Mouse (Mus musculus) neural tube, embryonic 12.5 days (tissue): ENCODE measurements around the gene H1f0. TPM values are rescaled to one million over a fixed set of nuclear protein-coding genes. Genes with fewer than 3 reads are reported as not detected.
A peak's percentile ranks its signal among the peaks of the same experiment; 100 is the strongest.
"Not testable (repeated sequence)": the region's sequence is repeated elsewhere in the genome, so short reads cannot be mapped to it uniquely, and the experiment has no call there.

ENCODE experiments used
- ATAC-seq: fragments of 200-750 bp; cut with Nextera tagmentation; 2 replicates; pipeline ENCODE4 v1.8.0; 2017; ENCODE audit warnings: low read depth, mild to moderate bottlenecking, moderate TSS enrichment, moderate library complexity; ENCODE audit not compliant: low FRiP score
- H3K27ac ChIP-seq: fragments of 300-500 bp; sonication (generic); 2 replicates; pipeline ENCODE4 v1.5.1; 2016
- H3K27me3 ChIP-seq: fragments of 300-500 bp; sonication (generic); replicated peaks from 2 replicates; pipeline ENCODE4 v1.6.1; 2016; ENCODE audit warnings: mild to moderate bottlenecking
- H3K36me3 ChIP-seq: fragments of 300-500 bp; sonication (generic); 2 replicates; pipeline ENCODE4 v1.6.1; 2016; ENCODE audit warnings: mild to moderate bottlenecking
- H3K4me1 ChIP-seq: fragments of 300-500 bp; sonication (generic); 2 replicates; pipeline ENCODE4 v1.6.1; 2016
- H3K4me2 ChIP-seq: fragments of 300-500 bp; sonication (generic); replicated peaks from 2 replicates; pipeline ENCODE4 v1.6.1; 2016; ENCODE audit warnings: mild to moderate bottlenecking
- H3K4me3 ChIP-seq: fragments of 300-500 bp; sonication (generic); 2 replicates; pipeline ENCODE4 v1.5.1; 2016
- H3K9ac ChIP-seq: fragments of 300-500 bp; sonication (generic); 2 replicates; pipeline ENCODE4 v1.6.1; 2016; ENCODE audit warnings: mild to moderate bottlenecking
- H3K9me3 ChIP-seq: fragments of 300-500 bp; sonication (generic); 2 replicates; pipeline ENCODE4 v1.6.1; 2016; ENCODE audit warnings: mild to moderate bottlenecking
- WGBS: fragments of 180-500 bp; shearing (Covaris S2); methylation state at CpG from one replicate; pipeline ENCODE4 v1.1.7; 2016; 5-methylcytosine and 5-hydroxymethylcytosine counted together
- polyA plus RNA-seq: library from polyadenylated mRNA; unstranded; fragments of >200 nt; fragmentation: Nextera tagmentation; extraction: Ambion mirVana; gene quantifications from 2 replicates; pipeline ENCODE4 v1.2.1, GENCODE M21; 2016

H1f0 gene
- polyA plus RNA-seq, 1 experiment from 2014 or later = 487 TPM

GRCm38 (mm10) chr15:79007059-79007458, 21.2 kb upstream of the H1f0 start:
- WGBS = 91% methylated on average over 5 of the region's 5 CpGs

DNA sequence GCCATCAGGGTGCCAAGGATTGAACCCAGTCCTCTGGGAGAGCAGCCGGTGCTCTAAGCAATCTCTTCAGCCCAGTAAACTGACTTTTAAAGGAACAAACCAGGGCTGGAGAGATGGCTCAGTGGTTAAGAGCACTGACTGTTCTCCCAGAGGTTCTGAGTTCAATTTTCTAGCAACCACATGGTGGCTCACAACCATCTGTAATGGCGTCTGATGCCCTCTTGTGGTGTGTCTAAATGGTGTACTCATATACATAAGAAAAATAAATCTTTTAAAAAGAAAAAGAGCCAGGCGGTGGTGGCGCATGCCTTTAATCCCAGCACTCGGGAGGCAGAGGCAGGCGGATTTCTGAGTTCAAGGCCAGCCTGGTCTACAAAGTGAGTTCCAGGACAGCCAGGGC, 20.4 kb upstream of the H1f0 start:
- ATAC-seq = not testable (repeated sequence)

More at GRCm38 (mm10) chr15:79007059-79007458, 21.2 kb upstream of the H1f0 start:
- Histone ChIP-seq H3K27me3 (no peaks in the 10 kb centered on the region), H3K27ac (no peak overlapping the region), H3K4me2 (no peak overlapping the region), H3K4me1 (peaks cover 15% of the 10 kb centered on the region), H3K4me3 (no peak overlapping the region), H3K9me3 (no peaks in the 10 kb centered on the region), H3K36me3 (peaks cover 50% of the 10 kb centered on the region), H3K9ac (no peak overlapping the region)
- ATAC-seq = no peak

GRCm38 (mm10) chr15:79009734-79010133, 18.5 kb upstream of the H1f0 start:
- no peak for ATAC-seq
- H3K4me3 ChIP-seq = no peak overlapping the region
- WGBS = 72% methylated on average over 5 of the region's 5 CpGs
- no peak overlapping the region for H3K9ac ChIP-seq
- no peak overlapping the region; the same call in 1 of the 2 replicates for H3K27ac ChIP-seq
- no peak overlapping the region for H3K4me2 ChIP-seq
- H3K27me3 ChIP-seq = no peaks in the 10 kb centered on the region
- no peaks in the 10 kb centered on the region for H3K9me3 ChIP-seq
- peaks cover 26% of the 10 kb centered on the region for H3K4me1 ChIP-seq
- peaks cover 24% of the 10 kb centered on the region for H3K36me3 ChIP-seq

More for the DNA sequence above, 20.4 kb upstream of the H1f0 start:
- Histone ChIP-seq H3K36me3 (peaks cover 43% of the 10 kb centered on the region), H3K4me1 (peaks cover 17% of the 10 kb centered on the region)
- not testable (repeated sequence) for H3K27ac ChIP-seq, H3K9ac ChIP-seq, H3K27me3 ChIP-seq, H3K9me3 ChIP-seq, H3K4me2 ChIP-seq, H3K4me3 ChIP-seq
- WGBS = 89% methylated on average over 6 of the region's 6 CpGs

DNA sequence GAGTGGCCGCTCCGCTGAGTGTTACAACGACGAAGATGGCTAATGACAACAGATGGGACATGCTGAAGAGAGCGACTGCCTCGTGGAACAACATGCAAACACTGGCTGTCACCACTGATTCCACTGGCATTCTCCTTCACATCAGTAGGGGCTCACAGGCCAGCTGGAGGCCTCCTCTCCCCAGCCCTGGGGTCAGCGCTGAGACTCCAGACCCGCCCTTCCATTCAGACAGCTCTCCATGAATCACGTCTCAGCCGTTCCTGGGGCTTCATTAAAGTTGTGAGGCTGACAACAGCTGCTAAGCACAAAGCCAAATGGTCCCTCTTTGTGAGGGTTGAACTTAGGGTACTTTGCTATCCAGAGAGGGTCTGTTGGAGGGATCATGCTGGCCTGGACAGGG, 16.7 kb upstream of the H1f0 start:
- H3K4me2 ChIP-seq = 0 out of 2 replicates have a peak overlapping the region, but pooled peaks have one; percentile 2
- H3K9me3 ChIP-seq = no peaks in the 10 kb centered on the region
- peaks cover 8% of the 10 kb centered on the region for H3K36me3 ChIP-seq
- no peak overlapping the region for H3K9ac ChIP-seq
- ATAC-seq = no peak
- H3K27ac ChIP-seq = no peak overlapping the region
- no peak overlapping the region for H3K4me3 ChIP-seq
- no peaks in the 10 kb centered on the region for H3K27me3 ChIP-seq
- H3K4me1 ChIP-seq = peaks cover 26% of the 10 kb centered on the region
- 31% methylated on average over 10 of the region's 10 CpGs for WGBS

- peak; percentile 26; the same call in 1 of the 2 replicates for ATAC-seq
- Histone ChIP-seq H3K36me3 (no peaks in the 10 kb centered on the region), H3K4me1 (peaks cover 26% of the 10 kb centered on the region), H3K9me3 (no peaks in the 10 kb centered on the region), H3K4me3 (no peak overlapping the region), H3K27me3 (no peaks in the 10 kb centered on the region), H3K9ac (no peak overlapping the region), H3K27ac (no peak overlapping the region), H3K4me2 (no peak overlapping the region)
- 49% methylated on average over 7 of the region's 7 CpGs for WGBS
These were observed 14.9 kb upstream of the H1f0 start for GRCm38 (mm10) chr15:79013382-79013781.

DNA sequence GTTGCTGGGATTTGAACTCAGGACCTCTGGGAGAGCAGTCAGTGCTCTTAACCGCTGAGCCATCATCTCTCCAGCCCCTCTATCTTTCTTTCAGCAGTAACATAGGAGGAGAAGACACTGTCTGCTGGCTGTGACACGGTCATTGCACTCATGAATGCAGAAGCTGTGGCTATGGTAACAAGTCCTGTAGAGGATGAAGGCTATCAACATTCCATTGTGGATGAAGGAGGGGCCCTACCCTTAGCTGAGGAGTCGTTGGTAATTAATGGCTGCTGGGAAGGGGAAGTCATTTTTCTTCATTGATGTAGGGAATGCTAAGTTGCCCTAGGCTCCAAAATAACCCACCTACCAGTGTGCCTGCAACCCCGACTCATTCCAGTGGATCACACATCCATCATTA, 10.1 kb upstream of the H1f0 start:
- H3K27ac ChIP-seq = no peak overlapping the region
- 32% methylated on average over 4 of the region's 4 CpGs for WGBS
- no peak overlapping the region for H3K4me2 ChIP-seq
- H3K27me3 ChIP-seq = no peaks in the 10 kb centered on the region
- H3K9me3 ChIP-seq = no peaks in the 10 kb centered on the region
- H3K4me3 ChIP-seq = no peak overlapping the region
- no peaks in the 10 kb centered on the region for H3K36me3 ChIP-seq
- no peak for ATAC-seq
- H3K4me1 ChIP-seq = peaks cover 7% of the 10 kb centered on the region; the same call in 1 of the 2 replicates
- no peak overlapping the region for H3K9ac ChIP-seq

DNA sequence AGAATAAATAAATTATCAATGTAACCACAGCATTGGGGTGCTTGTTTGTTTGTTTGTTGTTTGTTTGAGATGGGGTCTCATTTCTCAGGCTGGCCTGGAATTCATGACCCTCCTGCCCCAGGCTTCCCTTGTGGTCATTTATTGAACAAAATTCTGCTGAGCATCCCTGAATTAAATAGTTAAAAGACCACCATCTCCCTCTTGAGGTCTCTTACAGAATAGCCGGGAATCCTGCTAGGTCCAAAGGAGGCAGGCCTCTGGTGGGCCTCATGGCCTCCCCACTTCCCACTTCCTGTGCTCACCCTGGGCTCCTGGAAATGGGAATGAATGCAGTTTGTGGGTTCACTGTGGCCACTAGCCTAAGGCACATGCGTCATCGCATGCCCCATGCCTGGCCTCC, 9.4 kb upstream of the H1f0 start:
- Histone ChIP-seq H3K4me3 (no peak overlapping the region), H3K27me3 (no peaks in the 10 kb centered on the region), H3K36me3 (no peaks in the 10 kb centered on the region), H3K9me3 (no peaks in the 10 kb centered on the region), H3K4me1 (peaks cover under 1% of the 10 kb centered on the region; the same call in 1 of the 2 replicates), H3K9ac (no peak overlapping the region), H3K27ac (no peak overlapping the region), H3K4me2 (no peak overlapping the region)
- no peak for ATAC-seq
- 64% methylated on average over 3 of the region's 3 CpGs for WGBS

DNA sequence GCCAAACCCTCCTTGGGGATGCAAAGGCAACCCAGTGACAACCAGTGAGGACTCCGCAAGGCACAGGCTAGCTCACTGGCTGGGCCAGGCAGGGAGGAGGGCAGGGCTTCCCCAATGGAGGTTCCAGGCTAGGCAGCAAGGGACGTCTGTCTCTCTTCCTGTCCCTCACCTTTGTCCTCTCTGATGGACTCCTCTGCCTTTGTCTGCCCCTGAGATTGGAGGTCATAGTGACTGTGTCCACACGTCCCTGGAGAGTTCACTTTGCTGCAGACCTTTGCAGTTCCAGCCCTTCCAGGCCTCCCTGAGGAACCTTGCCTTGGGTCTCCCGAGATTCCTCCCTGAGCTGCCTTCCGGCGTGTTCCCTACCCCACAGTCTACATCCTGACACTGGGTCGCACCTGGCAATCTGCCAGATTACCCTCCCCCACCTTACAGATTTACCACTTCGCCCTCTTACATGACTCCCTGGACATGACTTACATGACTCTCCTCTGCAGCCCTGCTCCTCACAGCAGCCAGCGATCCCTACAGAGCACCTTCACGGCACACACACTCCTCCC, 5.5 kb upstream of the H1f0 start:
- WGBS = 72% methylated on average over 10 of the region's 10 CpGs
- H3K27ac ChIP-seq = no peak overlapping the region
- H3K36me3 ChIP-seq = no peaks in the 10 kb centered on the region
- 0 out of 2 replicates have a peak overlapping the region, but pooled peaks have one; percentile 17 for H3K9ac ChIP-seq
- peaks cover 21% of the 10 kb centered on the region for H3K4me1 ChIP-seq
- no peak overlapping the region for H3K4me3 ChIP-seq
- H3K9me3 ChIP-seq = no peaks in the 10 kb centered on the region
- no peaks in the 10 kb centered on the region for H3K27me3 ChIP-seq
- no peak for ATAC-seq
- H3K4me2 ChIP-seq = no peak overlapping the region

DNA sequence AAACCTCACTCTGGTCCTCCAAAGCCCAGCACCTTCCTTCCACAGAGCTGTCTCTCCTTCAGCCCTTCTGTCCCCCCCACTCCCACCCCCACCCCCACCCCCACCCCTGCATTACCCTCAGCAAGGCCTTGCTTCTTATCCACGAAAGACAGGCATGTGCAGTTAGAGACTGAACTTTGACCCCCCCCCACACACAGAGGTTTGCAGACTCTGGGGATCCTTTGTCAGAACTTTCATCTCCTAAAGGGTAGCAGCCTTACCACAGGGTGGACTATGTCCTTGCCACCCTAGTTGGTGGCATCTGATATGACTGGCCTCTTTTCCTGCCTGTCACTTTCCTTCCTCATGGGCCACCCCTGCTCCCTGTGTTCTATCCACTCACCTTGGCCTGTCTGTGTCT, 4.9 kb upstream of the H1f0 start:
- no peak for ATAC-seq
- no peaks in the 10 kb centered on the region for H3K9me3 ChIP-seq
- no peak overlapping the region for H3K27ac ChIP-seq
- H3K27me3 ChIP-seq = no peaks in the 10 kb centered on the region
- H3K36me3 ChIP-seq = no peaks in the 10 kb centered on the region
- 65% methylated on average over 1 of the region's 1 CpGs for WGBS
- no peak overlapping the region for H3K4me2 ChIP-seq
- H3K9ac ChIP-seq = no peak overlapping the region
- no peak overlapping the region for H3K4me3 ChIP-seq
- peaks cover 22% of the 10 kb centered on the region for H3K4me1 ChIP-seq

DNA sequence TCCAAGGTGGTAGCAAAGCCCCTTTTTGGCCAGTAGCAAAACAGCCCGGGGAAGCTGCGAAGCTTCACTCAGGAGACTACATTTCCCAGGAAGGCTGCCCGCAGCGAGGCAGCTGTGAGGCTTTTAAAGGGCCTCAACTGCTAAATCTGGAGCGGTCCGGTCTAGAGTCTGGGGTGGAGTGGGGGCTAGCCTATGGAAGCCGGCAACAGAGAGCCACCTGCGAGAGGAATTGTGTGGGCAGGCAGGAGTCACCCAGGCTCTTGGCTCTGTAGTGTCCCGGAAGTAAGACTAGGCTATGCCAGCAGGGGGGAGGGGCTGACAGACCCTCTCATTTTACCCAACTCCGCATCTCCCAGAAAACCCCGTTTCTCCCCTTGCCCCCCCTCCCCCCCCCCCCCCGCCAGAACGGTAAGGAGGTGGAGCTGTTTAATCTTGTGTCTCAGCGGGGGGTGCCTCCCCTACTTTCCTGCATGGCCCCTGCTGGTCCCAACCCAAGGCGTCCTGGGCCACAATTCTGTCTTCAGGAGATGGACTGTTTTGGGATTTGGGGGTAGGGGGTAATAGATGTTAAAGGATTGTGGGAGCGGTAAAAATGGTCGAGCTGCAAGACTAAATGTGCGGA, 2.5 kb upstream of the H1f0 start:
- peak overlapping the region; percentile 46; the same call in 1 of the 2 replicates for H3K9ac ChIP-seq
- no peak for ATAC-seq
- no peaks in the 10 kb centered on the region for H3K27me3 ChIP-seq
- peak overlapping the region; percentile 48 for H3K4me2 ChIP-seq
- no peak overlapping the region for H3K4me3 ChIP-seq
- H3K4me1 ChIP-seq = peaks cover 34% of the 10 kb centered on the region
- no peaks in the 10 kb centered on the region for H3K36me3 ChIP-seq
- no peak overlapping the region for H3K27ac ChIP-seq
- H3K9me3 ChIP-seq = no peaks in the 10 kb centered on the region
- WGBS = 9% methylated on average over 18 of the region's 18 CpGs

DNA sequence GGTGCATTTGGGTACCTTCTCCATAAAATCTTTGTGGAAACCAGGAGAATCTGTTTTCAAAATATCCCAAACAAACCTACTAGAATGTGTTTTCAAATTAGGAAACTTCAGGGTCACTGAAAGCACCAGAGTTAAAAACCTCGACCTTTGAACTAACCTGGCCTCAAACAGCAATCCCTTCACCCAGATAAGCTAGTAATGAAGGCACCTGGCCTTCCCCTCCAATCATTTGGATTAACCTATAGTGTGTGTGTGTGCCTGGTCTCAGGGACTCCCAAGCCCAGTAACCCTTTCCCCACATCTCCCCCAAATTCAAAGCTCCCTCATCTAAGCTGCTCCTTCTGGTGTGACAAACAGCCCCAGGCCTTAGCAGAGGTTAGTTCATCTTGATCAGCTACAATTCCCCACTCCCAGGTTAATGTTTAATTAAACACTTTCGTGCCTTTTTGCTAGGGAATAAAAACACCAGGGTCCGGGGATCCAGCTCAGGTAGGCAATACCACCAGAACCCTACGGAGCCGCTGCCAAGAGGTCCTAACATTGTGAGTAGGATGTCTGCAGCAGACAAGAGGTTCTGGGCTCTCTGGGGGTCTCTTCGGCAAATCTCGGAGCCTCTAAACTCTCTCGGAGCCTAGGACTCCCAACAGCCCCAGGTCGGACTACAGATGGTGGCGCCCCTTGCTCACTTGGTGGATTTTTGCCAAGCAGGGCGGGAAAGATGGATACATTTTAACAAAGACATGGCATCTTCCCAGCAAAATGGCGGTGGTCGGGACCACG, 1.5 kb upstream of the H1f0 start:
- Histone ChIP-seq H3K4me1 (peaks cover 43% of the 10 kb centered on the region), H3K4me2 (peak overlapping the region; percentile 99), H3K4me3 (peak overlapping the region; percentile 80; the same call in 1 of the 2 replicates), H3K9ac (no peak overlapping the region), H3K36me3 (no peaks in the 10 kb centered on the region), H3K27ac (no peak overlapping the region), H3K9me3 (no peaks in the 10 kb centered on the region), H3K27me3 (no peaks in the 10 kb centered on the region)
- WGBS = 46% methylated on average over 14 of the region's 14 CpGs
- ATAC-seq = no peak
